Mouse (Mus musculus): ENCODE results near the gene Gnb5. TPM values are rescaled to one million over a fixed set of nuclear protein-coding genes. Genes with fewer than 3 reads are reported as not detected.

Gene Gnb5
- total RNA-seq, 2 experiments from 2014 or later = 46.8 to 66.4 TPM

DNA sequence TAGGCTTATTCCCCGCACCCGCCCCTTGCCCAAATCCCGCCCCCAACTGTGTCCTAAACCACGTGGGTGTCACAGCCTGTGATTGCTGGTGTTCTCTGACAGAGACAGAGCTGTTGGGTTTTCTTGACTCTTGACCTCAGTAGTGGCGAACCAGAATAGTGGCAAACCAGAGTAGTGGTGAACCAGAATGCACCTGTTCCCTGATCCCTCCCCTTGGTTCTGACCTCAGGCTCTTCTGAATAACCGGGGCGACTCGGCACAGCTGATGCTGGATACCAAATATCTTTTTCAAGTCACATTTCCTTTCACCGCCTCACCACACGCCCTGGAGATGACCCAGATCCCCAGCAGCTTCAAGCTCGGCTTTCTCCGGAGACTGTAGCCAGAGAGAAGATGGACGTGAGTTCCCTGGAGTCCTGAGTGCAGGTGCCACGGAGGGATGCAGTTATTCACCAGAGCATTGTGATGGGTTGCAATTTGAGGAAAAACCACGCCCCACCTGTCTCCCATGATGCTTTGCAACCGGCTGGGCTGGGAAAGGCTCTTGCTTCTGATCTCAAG, 2.3 kb upstream of the Gnb5 start:
- no peak for DNase-seq (ENCODE audit: low spot score in 2 of 2)

DNA sequence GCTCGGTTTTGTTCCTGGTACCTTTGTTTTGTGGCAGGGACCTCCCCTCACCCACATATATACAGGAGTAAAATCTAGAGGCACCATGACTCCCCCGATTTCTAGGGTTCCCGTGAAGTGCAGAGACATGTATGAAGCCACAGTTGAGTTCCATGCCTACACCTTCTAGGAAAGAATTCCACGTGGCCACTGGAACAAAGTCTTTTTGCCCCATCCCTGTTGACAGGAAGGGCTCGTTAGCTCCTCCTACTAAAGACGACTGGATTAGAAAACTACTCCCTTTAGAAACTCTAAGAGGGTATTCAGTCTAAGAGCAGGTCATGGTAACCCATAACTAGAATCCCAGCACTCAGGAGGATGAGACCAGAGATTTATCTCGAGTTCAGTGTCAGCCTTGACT, 1.8 kb upstream of the Gnb5 start:
- no peak for DNase-seq (ENCODE audit: low spot score in 2 of 2)

DNA sequence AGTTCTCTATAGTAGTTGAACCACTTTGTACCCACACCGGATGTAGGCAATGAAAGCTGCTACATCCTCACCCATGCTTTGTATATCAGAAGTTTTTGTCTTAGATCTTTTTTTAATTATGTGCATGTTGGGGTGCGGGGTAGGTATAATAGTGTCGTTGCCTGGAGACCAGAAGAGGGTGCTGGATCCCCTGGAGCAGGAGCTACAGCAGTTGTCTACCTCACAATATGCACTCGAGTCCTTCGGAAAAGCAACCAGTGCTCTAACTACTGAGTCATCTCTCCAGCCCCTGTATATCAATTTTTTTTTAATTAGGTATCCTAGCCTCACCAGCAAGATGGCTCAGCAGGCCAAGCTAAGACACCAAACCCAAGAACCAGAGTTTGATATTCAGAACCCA, 927 bp downstream of the Gnb5 start:
- DNase-seq (ENCODE audit: low spot score in 2 of 2) = no peak

DNA sequence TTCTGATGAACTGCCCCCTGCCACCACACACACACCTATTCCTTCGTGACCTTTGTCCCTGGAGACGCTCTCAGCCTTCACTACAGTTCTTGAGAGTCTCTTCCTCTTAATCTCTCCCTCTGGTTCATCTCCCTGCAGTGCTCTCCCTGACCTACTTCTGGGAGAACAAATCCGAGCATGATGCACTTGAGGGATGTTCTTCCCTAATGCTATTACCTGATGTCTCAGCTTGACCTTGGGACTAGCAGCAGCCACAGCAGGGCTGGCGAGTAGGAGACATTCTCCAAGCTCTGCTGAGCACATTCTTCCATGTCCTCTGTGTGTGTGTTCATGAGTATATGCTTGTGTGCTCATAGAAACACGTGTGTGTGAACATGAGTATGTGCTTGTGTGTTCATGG, 2.5 kb downstream of the Gnb5 start:
- no peak for DNase-seq (ENCODE audit: low spot score in 2 of 2)

DNA sequence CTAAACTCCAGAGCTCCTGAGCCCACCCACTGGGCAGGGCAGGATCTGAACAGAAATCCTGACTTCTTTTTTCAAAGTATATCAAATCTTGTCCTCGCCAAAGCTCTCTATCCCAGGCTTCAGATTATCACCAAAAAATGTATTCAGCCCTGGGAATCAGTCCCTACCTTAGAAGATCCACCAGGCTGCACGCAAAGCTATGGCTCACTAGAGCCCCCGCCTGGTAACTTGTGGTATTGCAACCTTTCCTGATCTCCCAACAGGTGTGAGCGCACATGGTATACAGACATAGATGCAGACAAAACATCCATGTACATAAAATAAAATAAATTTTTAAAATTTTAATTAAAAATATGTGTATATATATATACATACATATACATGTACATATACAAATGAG, 5.9 kb downstream of the Gnb5 start:
- DNase-seq (ENCODE audit: low spot score in 2 of 2) = peak; percentile 71 to 82

DNA sequence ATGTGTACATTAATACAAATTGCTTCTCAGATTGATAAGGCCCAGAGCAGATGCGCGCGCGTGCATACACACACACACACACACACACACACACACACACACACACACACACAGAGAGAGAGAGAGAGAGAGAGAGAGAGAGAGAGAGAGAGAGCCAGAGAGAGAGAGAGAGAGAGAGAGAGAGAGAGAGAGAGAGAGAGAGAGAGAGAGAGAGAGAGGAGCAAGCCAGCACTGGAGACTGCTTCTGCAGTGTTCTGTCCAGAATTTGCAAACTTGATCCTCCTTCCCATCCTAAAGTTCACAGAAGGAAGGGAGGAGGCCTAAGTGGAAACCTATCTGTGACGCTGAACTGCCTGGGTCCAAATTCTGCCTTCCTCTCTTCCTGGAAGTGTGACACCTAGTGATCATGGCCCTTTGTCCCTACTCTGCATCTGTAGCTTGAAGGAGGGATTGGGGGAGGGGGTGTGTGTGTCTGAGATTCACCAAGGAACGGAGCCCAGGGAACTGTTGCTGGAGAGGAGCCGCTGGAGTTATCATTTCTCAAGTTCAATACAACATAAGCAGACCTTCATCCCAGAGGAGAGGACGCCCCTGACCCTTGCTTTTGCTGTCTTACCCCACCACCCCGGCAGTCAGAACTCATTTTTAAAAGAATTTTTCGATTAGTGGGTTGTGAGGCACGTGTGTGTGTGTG, 7.2 kb downstream of the Gnb5 start:
- DNase-seq (ENCODE audit: low spot score in 2 of 2) = no peak

DNA sequence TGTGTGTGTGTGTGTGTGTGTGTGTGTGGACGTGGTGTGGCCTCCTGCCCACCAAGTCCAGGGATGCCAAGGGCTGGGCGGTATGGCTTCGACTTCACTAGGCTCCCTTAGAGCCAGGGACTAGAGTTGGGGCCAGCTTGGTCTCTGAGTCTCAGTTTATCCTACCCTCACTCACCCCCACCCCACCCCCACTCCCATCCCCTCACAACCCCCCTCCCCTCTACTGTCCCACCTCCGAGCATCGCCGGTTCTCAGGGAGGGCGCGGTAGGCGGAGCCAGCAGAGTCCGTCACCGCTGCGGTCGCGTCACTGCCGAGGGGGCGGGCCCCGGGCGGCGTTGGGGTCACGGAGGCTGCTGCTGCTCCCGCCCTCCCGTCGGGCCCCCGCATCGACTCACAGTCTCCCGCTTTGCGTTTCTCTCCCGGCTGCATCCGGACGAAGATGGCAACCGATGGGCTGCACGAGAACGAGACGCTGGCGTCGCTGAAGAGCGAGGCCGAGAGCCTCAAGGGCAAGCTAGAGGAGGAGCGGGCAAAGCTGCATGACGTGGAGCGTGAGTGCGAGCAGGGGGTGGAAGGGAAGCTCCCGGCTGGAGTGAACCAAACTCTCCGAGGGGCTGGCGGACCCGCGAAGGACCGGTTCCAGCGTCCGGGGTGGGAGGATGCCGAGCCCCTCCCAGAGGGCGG, 7.9 kb downstream of the Gnb5 start:
- DNase-seq (ENCODE audit: low spot score in 2 of 2) = peak; percentile 79 to 82

DNA sequence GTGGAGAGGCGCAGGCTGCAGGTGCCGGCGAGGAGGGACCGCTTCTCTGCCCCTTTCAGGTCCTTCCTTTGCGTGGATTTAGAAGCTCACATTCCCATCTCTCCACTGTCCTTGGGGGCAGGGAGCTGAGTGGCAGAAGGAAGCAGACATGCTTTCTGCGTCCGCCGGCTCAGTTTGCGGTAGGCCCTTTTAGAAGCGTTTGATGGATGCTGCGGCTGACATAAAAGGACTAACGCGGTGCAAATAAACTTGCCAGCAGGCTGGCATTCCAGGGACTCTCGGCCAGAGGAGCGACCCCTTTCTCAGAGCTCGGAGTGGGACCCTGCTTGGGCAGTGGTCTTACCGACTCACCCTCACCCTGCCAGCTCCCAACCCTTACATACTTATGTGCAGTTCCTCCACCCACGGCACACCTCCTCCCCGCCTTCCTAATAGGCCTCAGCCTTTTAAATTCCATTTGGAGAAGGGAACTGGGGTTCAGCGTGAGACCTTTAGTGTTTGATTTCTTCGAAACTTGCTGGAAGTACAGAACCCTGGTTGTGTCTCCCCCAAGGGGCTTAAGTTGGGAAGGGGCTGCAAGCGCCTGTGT, 8.5 kb downstream of the Gnb5 start:
- DNase-seq (ENCODE audit: low spot score in 2 of 2) = no peak

DNA sequence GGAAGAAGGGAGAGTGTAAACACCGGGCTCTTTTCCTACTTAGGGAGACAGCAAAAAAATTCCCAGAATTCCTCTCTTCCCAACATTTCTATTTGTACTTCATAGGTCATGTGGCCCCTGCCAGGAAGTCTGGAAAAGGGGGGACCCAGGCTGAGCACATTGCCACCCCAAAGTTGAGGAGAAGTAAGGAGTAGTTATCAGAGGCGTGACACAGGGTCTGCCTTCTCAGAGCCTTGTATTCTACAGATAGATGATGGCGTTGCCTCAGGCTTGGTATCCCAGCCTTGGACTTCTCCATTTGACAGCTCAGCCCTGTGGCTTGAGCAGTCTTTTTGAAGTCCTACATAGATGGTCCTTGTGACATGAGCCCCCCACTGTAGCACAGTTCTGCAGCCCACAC, 9.2 kb downstream of the Gnb5 start:
- no peak for DNase-seq (ENCODE audit: low spot score in 2 of 2)

DNA sequence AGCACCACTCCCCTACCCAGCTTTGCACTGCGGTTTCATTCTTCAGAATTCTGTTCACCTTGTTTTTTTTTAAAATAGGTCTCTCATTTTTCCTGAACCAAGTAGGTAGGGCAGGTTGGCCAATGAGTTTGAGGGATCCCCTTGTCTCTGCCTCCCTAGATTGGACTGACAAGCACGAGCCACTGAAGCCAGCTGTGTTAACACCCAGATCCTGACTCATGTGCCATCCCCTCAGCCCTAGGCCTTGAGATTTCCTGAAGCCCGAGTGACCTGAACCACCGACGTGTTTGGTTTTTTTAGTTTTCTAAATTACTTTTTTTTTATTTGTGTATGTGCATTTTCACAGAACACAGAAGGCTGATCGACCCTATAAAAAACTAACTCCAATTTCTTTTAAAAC, 10.7 kb downstream of the Gnb5 start:
- no peak for DNase-seq (ENCODE audit: low spot score in 2 of 2)

DNA sequence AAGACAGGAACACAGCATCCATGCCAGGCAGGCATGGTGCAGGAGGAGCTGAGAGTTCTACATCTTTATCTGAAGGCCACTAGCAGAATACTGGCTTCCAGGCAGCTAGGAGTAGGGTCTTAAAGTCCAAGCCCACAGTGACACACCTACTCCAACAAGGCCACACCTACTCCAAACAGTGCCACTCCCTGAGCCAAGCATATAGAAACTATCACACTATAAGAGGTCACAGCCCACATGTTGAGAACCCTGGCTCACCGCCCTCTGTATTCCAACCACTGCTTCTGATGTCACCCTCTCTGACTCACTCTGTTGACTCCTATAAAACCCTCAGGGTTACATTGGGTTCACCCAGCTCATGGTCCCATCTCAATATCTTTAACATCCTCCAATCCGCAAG, 12.1 kb downstream of the Gnb5 start:
- no peak for DNase-seq (ENCODE audit: low spot score in 2 of 2)

DNA sequence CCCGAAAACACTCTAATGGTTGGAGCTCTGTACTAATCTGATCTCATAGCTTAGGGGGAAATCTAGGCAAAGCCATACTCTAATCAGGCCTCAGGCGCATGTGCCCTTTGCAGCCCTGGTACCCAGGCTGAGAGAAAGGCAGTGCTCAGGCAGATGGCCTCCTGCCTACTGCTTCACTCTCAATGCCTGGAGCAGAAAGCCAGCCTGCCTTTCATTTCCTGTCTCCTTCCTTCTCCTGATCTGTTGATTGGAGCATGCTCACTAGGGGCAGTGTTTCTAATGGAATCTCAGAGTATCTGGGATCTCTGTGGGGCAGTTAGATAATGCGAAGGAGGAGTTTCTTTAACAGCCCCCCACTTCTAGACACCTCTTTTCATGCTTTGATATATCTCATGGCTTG, 13.3 kb downstream of the Gnb5 start:
- no peak for DNase-seq (ENCODE audit: low spot score in 2 of 2)

DNA sequence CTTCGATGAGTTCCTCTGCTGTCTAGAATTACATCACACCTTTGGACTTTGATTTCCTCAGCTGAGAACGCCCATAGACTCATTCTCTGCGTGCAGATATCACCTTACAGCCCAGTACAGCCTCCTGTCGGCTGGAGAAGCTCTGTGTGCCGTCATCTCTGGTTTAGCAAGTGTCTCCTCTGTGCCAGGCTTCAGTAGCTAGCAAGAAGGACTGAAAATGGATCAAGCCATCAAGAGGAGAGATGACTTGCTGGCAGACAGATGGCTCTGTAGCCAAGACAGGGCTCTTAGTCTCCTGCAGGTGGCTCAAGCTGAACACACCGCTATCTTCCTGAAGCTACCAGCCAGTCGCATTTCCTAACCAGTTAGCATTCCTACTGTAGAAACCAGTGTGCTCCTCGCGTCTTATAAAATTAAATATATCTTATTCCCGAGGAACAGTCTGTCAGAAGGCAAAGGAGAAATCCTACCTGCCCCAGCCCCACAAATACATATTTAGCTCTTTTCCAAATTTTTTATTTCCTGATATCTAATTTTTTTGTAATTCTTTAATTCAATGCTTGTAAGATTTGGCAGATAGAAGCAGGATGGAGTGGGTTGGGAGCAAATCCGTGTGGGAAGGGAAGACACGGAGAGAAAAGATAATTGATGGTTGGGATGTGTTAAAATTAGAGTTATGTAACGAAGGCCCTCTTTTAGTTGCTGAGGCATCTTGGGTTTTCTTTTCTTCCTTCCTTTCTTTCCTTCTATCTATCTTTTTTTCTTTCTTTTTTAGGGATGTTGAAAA, 16.2 kb downstream of the Gnb5 start:
- no peak for DNase-seq (ENCODE audit: low spot score in 2 of 2)

DNA sequence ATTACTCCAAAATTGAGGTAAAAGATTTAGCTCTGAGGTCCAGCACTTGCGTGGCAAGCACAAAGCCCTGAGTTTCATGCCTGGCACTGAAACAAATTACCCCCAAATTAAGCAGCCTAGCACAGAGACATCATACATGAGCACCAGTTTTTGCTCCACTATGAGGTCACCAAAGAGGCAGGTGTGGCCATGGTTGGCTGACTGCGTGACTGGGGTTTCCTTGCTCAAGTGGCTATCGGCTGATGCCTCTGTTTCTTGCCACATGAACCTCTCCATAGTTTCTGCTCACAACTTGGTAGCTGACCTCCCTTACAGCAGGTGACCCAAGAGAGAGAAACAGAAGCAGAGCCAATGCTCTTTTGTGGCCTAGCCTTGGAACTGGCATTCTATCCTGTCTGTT, 22.0 kb downstream of the Gnb5 start:
- DNase-seq (ENCODE audit: low spot score in 2 of 2) = no peak

DNA sequence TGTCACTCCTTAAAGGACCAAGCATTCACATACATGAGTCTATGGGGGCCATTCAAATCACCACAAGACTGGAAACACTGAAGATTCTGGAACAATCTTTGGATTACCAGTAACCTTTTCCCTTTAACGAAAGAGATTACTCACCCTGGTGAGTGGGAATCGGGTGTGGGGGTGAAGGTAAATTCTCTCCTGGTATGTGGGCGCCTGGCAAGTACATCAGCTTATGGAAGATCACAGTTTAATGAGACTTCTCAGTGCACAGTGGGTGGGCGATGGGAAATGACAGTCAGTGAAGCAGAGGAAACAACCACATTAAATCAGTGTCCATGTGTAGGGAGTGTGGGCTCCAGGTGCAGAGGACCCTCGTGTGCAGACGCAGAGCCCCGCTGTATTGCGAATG, 24.7 kb downstream of the Gnb5 start:
- no peak for DNase-seq (ENCODE audit: low spot score in 2 of 2)

DNA sequence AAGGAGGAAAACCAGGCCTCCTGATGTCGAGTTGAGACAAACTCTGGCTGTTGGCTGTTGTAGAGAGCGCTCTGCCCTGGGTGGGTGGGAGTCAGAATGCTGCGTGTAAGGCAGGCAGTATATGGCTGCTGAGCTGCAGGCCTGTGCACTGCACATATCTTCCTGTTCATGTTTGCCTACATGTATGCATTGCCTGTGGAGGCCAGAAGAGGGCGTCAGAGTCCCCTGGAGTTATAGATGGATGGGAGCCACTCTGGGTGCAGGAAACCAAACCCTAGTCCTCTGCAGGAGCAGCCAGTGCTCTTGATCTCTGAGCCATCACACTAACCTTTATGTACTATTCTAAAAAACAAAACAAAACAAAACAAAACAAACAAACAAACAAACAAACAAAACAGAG, 28.4 kb downstream of the Gnb5 start:
- no peak for DNase-seq (ENCODE audit: low spot score in 2 of 2)

DNA sequence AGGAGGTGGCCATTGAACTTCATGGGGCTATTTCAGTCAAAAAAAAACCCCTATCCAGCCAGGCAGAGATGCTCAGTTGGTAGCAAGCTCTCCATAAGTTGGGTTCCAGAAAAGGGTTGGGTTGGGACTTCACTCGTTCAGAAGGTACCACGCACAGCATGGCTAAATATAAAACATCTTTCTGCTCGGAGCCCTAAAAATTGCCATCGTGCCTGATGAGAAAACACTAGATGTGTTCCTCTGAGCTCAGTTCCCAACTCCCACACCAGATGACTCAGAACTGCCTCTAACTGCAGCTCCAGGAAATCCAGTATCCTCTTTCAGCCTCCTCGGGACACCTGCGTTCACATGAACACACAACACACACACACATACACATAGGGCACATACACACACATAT, 31.9 kb downstream of the Gnb5 start:
- no peak for DNase-seq (ENCODE audit: low spot score in 2 of 2)

DNA sequence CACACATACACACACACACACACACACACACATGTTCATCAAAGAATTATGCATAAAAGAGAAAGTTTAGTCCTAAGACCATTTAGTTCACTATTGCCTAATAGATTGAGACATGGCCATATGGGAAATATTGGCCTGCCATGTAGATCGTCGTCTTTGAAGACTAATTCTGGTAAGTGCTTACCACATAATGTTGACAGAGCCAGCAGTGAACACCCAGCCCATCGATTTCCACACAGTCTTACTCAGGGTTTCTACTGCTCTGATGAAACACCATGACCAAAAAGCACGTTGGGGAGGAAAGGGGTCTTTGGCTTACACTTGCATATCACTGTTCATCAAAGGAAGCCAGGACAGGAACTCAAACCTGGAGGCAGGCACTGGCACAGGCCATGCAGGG, 36.3 kb downstream of the Gnb5 start:
- no peak for DNase-seq (ENCODE audit: low spot score in 2 of 2)

DNA sequence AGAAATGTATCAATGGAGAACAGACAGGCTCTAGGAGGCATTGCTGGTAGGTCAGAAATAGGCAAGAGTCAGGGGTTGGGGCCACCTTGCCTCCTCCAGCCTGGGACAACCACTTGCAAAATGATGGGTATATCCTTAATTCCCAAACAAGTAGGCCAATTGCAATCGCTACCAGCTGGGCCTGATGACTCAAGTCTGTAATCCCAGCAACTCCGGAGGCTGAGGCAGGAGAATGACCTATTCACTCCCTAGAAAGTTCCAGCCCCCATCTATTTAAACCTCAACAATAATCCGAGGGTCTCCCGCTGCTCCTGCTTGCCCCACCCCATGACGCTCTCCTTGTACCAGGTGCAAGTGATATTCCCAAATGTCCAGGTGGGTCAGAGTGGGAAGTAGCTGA, 41.4 kb downstream of the Gnb5 start, which contains the start of gene Bcl2l10:
TSS of gene Bcl2l10 (plus strand) at position 301 of the 400 bp plus-strand sequence.
- DNase-seq (ENCODE audit: low spot score in 2 of 2) = no peak

DNA sequence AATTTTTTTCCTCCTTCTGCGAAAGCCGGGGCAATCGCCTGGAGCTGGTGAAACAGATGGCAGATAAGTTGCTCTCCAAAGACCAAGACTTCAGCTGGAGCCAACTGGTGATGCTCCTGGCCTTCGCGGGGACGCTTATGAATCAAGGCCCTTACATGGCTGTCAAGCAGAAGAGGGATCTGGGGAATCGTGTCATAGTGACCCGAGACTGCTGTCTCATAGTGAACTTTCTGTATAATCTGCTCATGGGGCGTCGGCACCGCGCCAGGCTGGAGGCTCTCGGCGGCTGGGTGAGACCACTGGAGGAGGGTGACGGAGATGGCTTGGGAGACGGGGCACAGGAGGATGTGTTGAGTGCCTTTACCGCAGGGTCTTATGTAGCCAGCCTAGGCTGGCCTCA, 42.0 kb downstream of the Gnb5 start:
- DNase-seq (ENCODE audit: low spot score in 2 of 2) = no peak

DNA sequence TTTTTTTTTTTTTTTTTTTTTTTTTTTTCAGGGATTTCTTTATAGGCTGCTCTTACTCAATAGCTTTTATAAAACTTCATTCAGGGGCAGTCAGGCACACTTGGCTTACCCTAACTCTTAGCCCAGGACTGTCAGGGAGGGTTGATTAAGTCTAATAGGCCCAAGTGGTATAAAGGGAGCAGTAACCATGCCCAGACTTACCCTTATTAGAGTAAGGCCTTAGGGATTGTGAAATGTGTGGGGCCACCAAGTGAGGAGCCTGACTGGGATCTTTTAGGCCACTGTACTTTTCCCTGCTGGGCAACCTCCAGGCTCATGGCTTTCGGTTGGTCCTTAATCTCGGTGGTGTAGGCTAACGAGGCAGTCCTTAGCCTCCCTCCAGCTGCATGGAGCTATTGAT, 42.6 kb downstream of the Gnb5 start:
- DNase-seq (ENCODE audit: low spot score in 2 of 2) = no peak

DNA sequence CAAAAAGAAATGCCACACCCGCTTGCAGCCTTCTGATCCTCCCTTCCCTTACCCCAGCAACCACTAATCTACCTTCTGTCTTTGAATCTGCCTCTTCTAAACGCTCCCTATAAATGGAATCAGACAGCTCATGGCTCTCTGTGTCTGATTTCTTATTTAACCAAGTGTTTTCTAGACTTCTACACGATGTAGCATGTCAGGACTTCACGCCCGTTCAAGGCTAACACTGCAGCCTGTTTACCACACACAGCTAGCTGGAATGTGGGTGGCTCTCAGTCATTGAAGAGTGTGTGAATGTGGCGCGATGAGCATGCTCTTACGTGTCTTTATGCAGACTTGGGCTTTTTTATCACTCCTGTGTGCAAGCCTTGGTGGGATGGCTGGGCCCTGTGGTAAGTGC, 47.0 kb downstream of the Gnb5 start:
- no peak for DNase-seq (ENCODE audit: low spot score in 2 of 2)
